Mouse (Mus musculus): ENCODE results near the gene Cdhr3. TPM values are rescaled to one million over a fixed set of nuclear protein-coding genes. Genes with fewer than 3 reads are reported as not detected.

The Cdhr3 gene
- total and polyA plus RNA-seq, 3 experiments, result not detected

DNA sequence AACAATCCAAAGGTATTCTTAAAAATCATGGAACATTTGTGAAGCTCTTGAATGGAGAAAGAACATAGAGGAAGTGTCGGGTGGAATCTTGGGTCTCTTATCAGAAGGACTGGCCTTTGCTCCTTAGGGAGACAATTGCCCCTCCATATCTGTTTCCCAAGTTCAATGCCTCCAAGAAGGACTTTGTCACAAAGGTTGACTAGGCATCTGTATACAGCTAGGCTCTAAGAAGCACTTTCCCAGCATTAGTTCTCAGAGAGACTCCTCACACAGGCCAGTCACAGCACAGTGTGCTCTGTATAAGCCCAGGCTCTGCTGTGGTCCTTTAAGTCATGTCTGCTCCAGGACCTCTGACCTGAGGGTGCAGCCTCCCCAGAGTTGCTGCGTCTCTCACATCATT is 479 bp downstream of the Cdhr3 start:
- peaks cover 11% of the 10 kb centered on the region in 2 experiments for H3K27me3 ChIP-seq (ENCODE audit: control insufficient read depth in 1 of 2, insufficient read depth in 2 of 2, low read length in 2 of 2)
- no peak overlapping the region for H3K4me3 ChIP-seq (ENCODE audit: control insufficient read depth in 1 of 2, insufficient read depth in 1 of 2, low read depth in 2 of 2, low read length in 2 of 2)
- TF ChIP-seq UBTF (IDR thresholded peaks at IDR 0.05; ENCODE audit: borderline replicate concordance, insufficient read depth, low read depth, low read length), result no peak
- TF ChIP-seq POLR2AphosphoS2 (IDR thresholded peaks at IDR 0.05; ENCODE audit: low read length), result no peak
- TF ChIP-seq SMC3 (IDR thresholded peaks at IDR 0.05; ENCODE audit: low read depth, low read length), result no peak
- TF ChIP-seq CHD2 (IDR thresholded peaks at IDR 0.05; ENCODE audit: low read length), result no peak
- no peak for TF ChIP-seq USF1 (IDR thresholded peaks at IDR 0.05; ENCODE audit: low read depth, low read length)
- TF ChIP-seq USF2 (IDR thresholded peaks at IDR 0.05; ENCODE audit: borderline replicate concordance in 1 of 2, insufficient read depth in 1 of 2, low read depth in 1 of 2, low read length in 2 of 2), result no peak
- TF ChIP-seq MXI1 (IDR thresholded peaks at IDR 0.05; ENCODE audit: low read depth, low read length), result no peak
- TF ChIP-seq BHLHE40 (IDR thresholded peaks at IDR 0.05; ENCODE audit: borderline replicate concordance, low read depth, low read length), result no peak
- TF ChIP-seq ZMIZ1 (IDR thresholded peaks at IDR 0.05; ENCODE audit: low read depth, low read length), result no peak
- TF ChIP-seq MAFK (IDR thresholded peaks at IDR 0.05; ENCODE audit: borderline replicate concordance, low read depth, low read length), result no peak
- no peak for TF ChIP-seq MYC (IDR thresholded peaks at IDR 0.05; ENCODE audit: low read depth, low read length)
- TF ChIP-seq E2F4 (IDR thresholded peaks at IDR 0.05; ENCODE audit: borderline replicate concordance, low read depth, low read length), result no peak
- H3K9ac ChIP-seq (ENCODE audit: control insufficient read depth, low read depth, low read length, poor library complexity, severe bottlenecking), result no peak overlapping the region
- no peak overlapping the region for H3K27ac ChIP-seq (ENCODE audit: control insufficient read depth, low read depth, low read length)
- no peak for DNase-seq (ENCODE audit: low read depth, low spot score)
- H3K79me2 ChIP-seq (ENCODE audit: control insufficient read depth, insufficient read depth, low read length, poor library complexity), result no peaks in the 10 kb centered on the region
- no peaks in the 10 kb centered on the region for H3K4me1 ChIP-seq (ENCODE audit: control insufficient read depth in 1 of 2, insufficient read depth in 2 of 2, low read length in 2 of 2)
- H3K36me3 ChIP-seq (ENCODE audit: control insufficient read depth in 1 of 2, insufficient read depth in 2 of 2, low read length in 2 of 2), result no peaks in the 10 kb centered on the region
- no peaks in the 10 kb centered on the region for H3K9me3 ChIP-seq (replicated peaks; ENCODE audit: insufficient read depth, low read length)

DNA sequence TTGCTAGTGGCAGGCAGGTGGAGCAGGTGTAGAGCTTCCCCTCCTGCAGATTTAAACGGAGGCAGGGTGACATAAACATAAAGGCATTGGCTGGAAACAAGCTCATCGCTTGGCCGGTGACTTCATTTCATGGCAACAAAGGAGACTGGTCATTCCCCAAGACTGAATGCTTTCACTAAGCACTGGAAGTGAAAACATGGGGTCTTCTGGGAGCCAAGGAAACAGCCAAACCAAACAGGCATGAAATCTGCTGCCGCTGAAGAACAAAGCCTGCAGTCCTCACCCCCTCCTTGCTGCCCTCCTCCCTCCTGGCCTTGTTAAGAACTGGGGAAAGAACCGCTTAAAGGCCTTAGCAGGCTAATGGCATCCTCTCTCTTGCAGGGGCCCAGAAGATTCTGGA is 6.5 kb downstream of the Cdhr3 start:
- no peaks in the 10 kb centered on the region for H3K79me2 ChIP-seq (ENCODE audit: control insufficient read depth, insufficient read depth, low read length, poor library complexity)
- no peak overlapping the region for H3K27ac ChIP-seq (ENCODE audit: control insufficient read depth, low read depth, low read length)
- H3K27me3 ChIP-seq (ENCODE audit: control insufficient read depth in 1 of 2, insufficient read depth in 2 of 2, low read length in 2 of 2), result peaks cover 2 to 8% of the 10 kb centered on the region in 2 experiments
- no peaks in the 10 kb centered on the region for H3K9me3 ChIP-seq (replicated peaks; ENCODE audit: insufficient read depth, low read length)
- no peak overlapping the region for H3K9ac ChIP-seq (ENCODE audit: control insufficient read depth, low read depth, low read length, poor library complexity, severe bottlenecking)
- DNase-seq (ENCODE audit: low read depth, low spot score), result no peak
- no peak overlapping the region for H3K4me3 ChIP-seq (ENCODE audit: control insufficient read depth in 1 of 2, insufficient read depth in 1 of 2, low read depth in 2 of 2, low read length in 2 of 2)
- peaks cover 0 to 9% of the 10 kb centered on the region in 2 experiments; a peak in 1 of 4 replicates for H3K4me1 ChIP-seq (ENCODE audit: control insufficient read depth in 1 of 2, insufficient read depth in 2 of 2, low read length in 2 of 2)
- no peaks in the 10 kb centered on the region for H3K36me3 ChIP-seq (ENCODE audit: control insufficient read depth in 1 of 2, insufficient read depth in 2 of 2, low read length in 2 of 2)
- TF ChIP-seq USF1 (IDR thresholded peaks at IDR 0.05; ENCODE audit: low read depth, low read length), result no peak
- TF ChIP-seq NELFE (IDR thresholded peaks at IDR 0.05; ENCODE audit: low read depth, low read length), result no peak
- no peak for TF ChIP-seq MYB (IDR thresholded peaks at IDR 0.05; ENCODE audit: low read depth, low read length)
- TF ChIP-seq SMC3 (IDR thresholded peaks at IDR 0.05; ENCODE audit: low read depth, low read length), result no peak
- TF ChIP-seq POLR2AphosphoS2 (IDR thresholded peaks at IDR 0.05; ENCODE audit: low read length), result no peak

DNA sequence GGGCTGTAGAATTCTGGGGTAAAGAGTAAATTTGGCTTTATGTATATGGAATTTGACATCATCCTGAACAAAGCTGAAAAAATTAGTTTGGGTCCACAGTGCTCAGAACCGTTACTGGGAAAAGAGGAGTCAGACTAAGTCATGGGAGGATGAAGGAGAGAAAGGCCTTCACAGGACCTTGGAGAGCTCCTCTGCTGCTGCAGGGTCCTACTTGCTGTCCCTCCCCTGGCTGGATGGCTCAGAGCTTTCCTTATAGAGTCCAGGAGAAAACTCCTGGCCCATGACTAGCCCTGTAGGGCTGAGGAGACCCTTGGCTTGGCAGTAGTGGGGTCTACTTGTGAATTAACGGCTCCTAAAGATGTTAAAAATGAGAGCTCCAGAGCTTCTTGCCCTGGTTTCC is 8.0 kb downstream of the Cdhr3 start:
- H3K36me3 ChIP-seq (ENCODE audit: control insufficient read depth in 1 of 2, insufficient read depth in 2 of 2, low read length in 2 of 2), result no peaks in the 10 kb centered on the region
- DNase-seq (ENCODE audit: low read depth, low spot score), result peak; percentile 62
- H3K27me3 ChIP-seq (ENCODE audit: control insufficient read depth in 1 of 2, insufficient read depth in 2 of 2, low read length in 2 of 2), result no peaks in the 10 kb centered on the region; a peak in 1 of 4 replicates
- H3K9me3 ChIP-seq (replicated peaks; ENCODE audit: insufficient read depth, low read length), result no peaks in the 10 kb centered on the region
- no peak overlapping the region for H3K27ac ChIP-seq (ENCODE audit: control insufficient read depth, low read depth, low read length)
- TF ChIP-seq NELFE (IDR thresholded peaks at IDR 0.05; ENCODE audit: low read depth, low read length) (no peak), SMC3 (IDR thresholded peaks at IDR 0.05; ENCODE audit: low read depth, low read length) (no peak), SIN3A (IDR thresholded peaks at IDR 0.05; ENCODE audit: low read length) (no peak), TCF12 (IDR thresholded peaks at IDR 0.05; ENCODE audit: low read depth, low read length) (no peak), KAT2A (conservative IDR thresholded peaks at IDR 0.05; ENCODE audit: low read depth, low read length) (no peak), MEF2A (IDR thresholded peaks at IDR 0.05; ENCODE audit: extremely low read depth, insufficient replicate concordance, low read depth, low read length, poor library complexity, severe bottlenecking) (no peak), USF1 (IDR thresholded peaks at IDR 0.05; ENCODE audit: low read depth, low read length) (no peak)
- H3K4me3 ChIP-seq (ENCODE audit: control insufficient read depth in 1 of 2, insufficient read depth in 1 of 2, low read depth in 2 of 2, low read length in 2 of 2), result no peak overlapping the region
- H3K79me2 ChIP-seq (ENCODE audit: control insufficient read depth, insufficient read depth, low read length, poor library complexity), result no peaks in the 10 kb centered on the region
- H3K4me1 ChIP-seq (ENCODE audit: control insufficient read depth in 1 of 2, insufficient read depth in 2 of 2, low read length in 2 of 2), result peaks cover 0 to 9% of the 10 kb centered on the region in 2 experiments; a peak in 1 of 4 replicates
- no peak overlapping the region for H3K9ac ChIP-seq (ENCODE audit: control insufficient read depth, low read depth, low read length, poor library complexity, severe bottlenecking)

Measured in MEL (cell line).